Mouse (Mus musculus) heart, postnatal 0 days (tissue): ENCODE measurements at regions not wholly inside any gene's neighbourhood (a gene's known extent, or its start where the extent isn't known, plus 50 kb on each side); places are given as distances from the start of the nearest gene placed in this dataset.

ENCODE experiments used
- CTCF ChIP-seq: IDR thresholded peaks from 2 replicates; pipeline ENCODE4 v1.5.1; 2016; ENCODE audit warnings: antibody characterized with exemption, control low read depth, low read depth
- EP300 ChIP-seq: IDR thresholded peaks from 2 replicates; pipeline ENCODE4 v1.6.1; 2016; ENCODE audit warnings: antibody characterized with exemption, low read depth

- TF ChIP-seq CTCF (no peak), EP300 (no peak)
These were observed 185.3 kb upstream of the Fam241a start for GRCm38 (mm10) chr3:128081430-128081829.
